In the genomic region with DNA sequence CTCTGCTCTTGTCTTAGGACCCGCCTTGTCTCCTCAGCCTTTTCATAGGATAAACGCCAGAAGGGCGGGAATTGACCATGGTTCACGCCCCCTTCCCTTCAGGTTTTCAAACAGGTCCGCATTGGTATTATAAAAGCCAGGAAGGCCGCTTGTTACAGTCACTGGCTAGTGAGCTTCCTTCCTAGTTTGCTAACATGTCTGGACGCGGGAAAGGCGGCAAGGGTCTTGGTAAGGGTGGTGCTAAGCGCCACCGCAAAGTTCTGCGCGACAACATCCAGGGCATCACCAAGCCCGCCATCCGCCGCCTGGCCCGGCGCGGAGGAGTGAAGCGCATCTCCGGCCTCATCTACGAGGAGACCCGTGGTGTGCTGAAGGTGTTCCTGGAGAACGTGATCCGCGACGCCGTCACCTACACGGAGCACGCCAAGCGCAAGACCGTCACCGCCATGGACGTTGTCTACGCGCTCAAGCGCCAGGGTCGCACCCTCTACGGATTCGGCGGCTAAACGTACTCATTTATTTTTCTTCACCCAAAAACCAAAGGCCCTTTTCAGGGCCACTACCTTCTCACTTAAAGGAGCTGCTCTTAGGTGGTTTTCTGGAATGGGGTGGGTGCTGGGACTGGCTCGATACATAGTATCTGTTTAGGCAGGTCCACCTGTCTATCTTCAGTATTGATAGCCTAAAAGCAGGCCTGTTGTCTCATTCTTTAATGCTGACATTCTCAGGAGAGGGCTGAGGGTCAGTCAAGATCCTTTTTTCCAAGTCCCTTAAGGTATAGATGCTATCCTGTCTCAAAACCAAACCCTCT, we compare ENCODE assay signal across 1 mouse cellular context.
TF ChIP-seq lines count a peak whose summit lies in the region.

TSS of gene Hist1h4d (plus strand) at position 191 of the 811 bp plus-strand sequence.

TF ChIP-seq in CH12.LX, 34 proteins besides CTCF, POLR2A, EP300 and RAD21 (continued from another document):
- TF ChIP-seq SMC3 (IDR thresholded peaks at IDR 0.05; ENCODE audit: low read depth, low read length): no peak; the same call in 1 of the 2 replicates
- peak; percentile 52 for TF ChIP-seq ELF1 (IDR thresholded peaks at IDR 0.05; ENCODE audit: low read depth, low read length)
- TF ChIP-seq NRF1 (IDR thresholded peaks at IDR 0.05; ENCODE audit: low read depth, low read length): peak; percentile 35
- TF ChIP-seq TBP (conservative IDR thresholded peaks at IDR 0.05; ENCODE audit: low read depth, low read length): peak; percentile 99
- peak; percentile 83 for TF ChIP-seq CHD1 (IDR thresholded peaks at IDR 0.05; ENCODE audit: low read depth, low read length)
- TF ChIP-seq MYC (IDR thresholded peaks at IDR 0.05; ENCODE audit: low read depth, low read length): no peak
- peak; percentile 70 for TF ChIP-seq IRF4 (IDR thresholded peaks at IDR 0.05; ENCODE audit: low read depth, low read length)
- no peak for TF ChIP-seq JUND (conservative IDR thresholded peaks at IDR 0.05; ENCODE audit: low read depth, low read length)
- no peak for TF ChIP-seq PAX5 (IDR thresholded peaks at IDR 0.05; ENCODE audit: low read length)
- peak; percentile 74; the same call in 1 of the 2 replicates for TF ChIP-seq MEF2A (IDR thresholded peaks at IDR 0.05; ENCODE audit: borderline replicate concordance, low read depth, low read length)
- peak; percentile 95 for TF ChIP-seq RCOR1 (conservative IDR thresholded peaks at IDR 0.05; ENCODE audit: low read depth, low read length)
- TF ChIP-seq USF2 (conservative IDR thresholded peaks at IDR 0.05; ENCODE audit: low read depth, low read length): peak; percentile 44; the same call in 1 of the 2 replicates
- peak; percentile 99 for TF ChIP-seq UBTF (IDR thresholded peaks at IDR 0.05; ENCODE audit: low read depth, low read length)
- TF ChIP-seq HCFC1 (IDR thresholded peaks at IDR 0.05; ENCODE audit: low read depth, low read length): peak; percentile 85
- TF ChIP-seq MAZ (IDR thresholded peaks at IDR 0.05; ENCODE audit: low read depth, low read length): 0 out of 2 replicates have a peak, but pooled peaks have one; percentile 66
- peak; percentile 100 for TF ChIP-seq POLR2AphosphoS2 (IDR thresholded peaks at IDR 0.05; ENCODE audit: low read depth, low read length)
- peak; percentile 99 for TF ChIP-seq E2F4 (IDR thresholded peaks at IDR 0.05; ENCODE audit: insufficient replicate concordance, low read depth, low read length)
- TF ChIP-seq MXI1 (IDR thresholded peaks at IDR 0.05; ENCODE audit: low read depth, low read length): no peak; the same call in 1 of the 2 replicates
- peak; percentile 100 for TF ChIP-seq NELFE (IDR thresholded peaks at IDR 0.05; ENCODE audit: low read depth, low read length)
- 0 out of 2 replicates have a peak, but pooled peaks have one; percentile 19 for TF ChIP-seq ETS1 (conservative IDR thresholded peaks at IDR 0.05; ENCODE audit: low read depth, low read length)
- peak; percentile 56 for TF ChIP-seq BHLHE40 (IDR thresholded peaks at IDR 0.05; ENCODE audit: low read depth, low read length)
- TF ChIP-seq TCF12 (IDR thresholded peaks at IDR 0.05; ENCODE audit: low read depth, low read length): peak; percentile 96
- no peak for TF ChIP-seq ZC3H11A (IDR thresholded peaks at IDR 0.05; ENCODE audit: low read depth, low read length)
- no peak for TF ChIP-seq MAFK (IDR thresholded peaks at IDR 0.05; ENCODE audit: insufficient replicate concordance, low read length)
- no peak for TF ChIP-seq USF1 (IDR thresholded peaks at IDR 0.05; ENCODE audit: low read depth, low read length)
- no peak for TF ChIP-seq ZKSCAN1 (IDR thresholded peaks at IDR 0.05; ENCODE audit: borderline replicate concordance, low read depth, low read length)
- TF ChIP-seq ZMIZ1 (IDR thresholded peaks at IDR 0.05; ENCODE audit: low read depth, low read length): peak; percentile 100
- peak; percentile 92; the same call in 1 of the 2 replicates for TF ChIP-seq SIN3A (IDR thresholded peaks at IDR 0.05; ENCODE audit: low read length)
TF ChIP-seq in CH12.LX: peak in this region for 22.
